Mouse (Mus musculus) stomach, adult 2 months (tissue): ENCODE measurements around the gene Fam217b. TPM values are rescaled to one million over a fixed set of nuclear protein-coding genes. Genes with fewer than 3 reads are reported as not detected.

Source experiments
- polyA plus RNA-seq: library from polyadenylated mRNA; depleted of rRNA; stranded (reverse); fragments of >200 nt; gene quantifications from 2 replicates; pipeline ENCODE4 v1.2.3, GENCODE M21; 2012; rRNA removed

The Fam217b gene
- polyA plus RNA-seq: 0.30 and 0.36 TPM in 2 replicates

DNA sequence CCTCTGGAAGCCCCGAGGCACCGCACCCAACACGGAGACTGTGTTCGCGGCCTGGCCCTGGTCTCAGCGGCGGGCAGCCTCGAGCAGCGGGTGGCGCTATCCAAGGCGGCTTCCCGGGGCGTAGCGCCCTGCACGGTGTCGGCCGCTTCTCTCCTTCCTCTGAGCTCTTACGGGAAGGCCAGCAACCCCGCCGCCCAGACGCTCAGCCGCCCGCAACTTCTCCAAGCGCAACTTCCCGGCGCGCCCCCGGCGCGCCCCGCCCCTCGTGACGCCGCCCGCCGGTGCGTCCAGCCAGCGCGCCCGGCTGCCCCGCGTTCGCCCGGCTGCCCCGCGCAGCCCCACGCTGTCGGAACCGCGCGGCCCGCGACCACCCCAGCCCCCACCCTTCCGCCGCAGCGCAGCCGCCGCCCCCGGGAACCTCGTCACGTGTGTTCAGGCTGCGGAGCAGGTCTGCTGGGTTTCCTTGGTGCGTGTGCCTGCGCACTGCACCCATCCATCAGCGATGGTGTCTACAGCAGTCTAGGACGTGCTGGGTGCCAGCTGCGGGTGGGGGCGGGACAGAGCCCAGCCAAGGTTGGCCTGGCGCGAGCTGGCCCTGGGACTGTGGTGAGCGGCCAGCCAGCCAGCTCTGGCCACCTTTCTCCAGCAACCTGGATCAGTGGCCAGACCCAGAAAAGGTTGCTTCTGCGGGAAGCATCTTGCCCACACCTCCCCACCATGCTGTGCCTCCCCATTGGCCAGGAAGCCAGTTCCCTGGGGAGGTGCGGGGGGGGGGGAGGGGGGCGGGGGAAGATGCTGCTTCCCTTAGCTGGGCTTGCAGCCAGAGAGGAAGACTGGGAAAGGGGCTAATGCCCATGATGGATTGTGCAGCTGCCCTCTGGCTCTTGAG is at the start of gene Fam217b, which contains the start of gene Ppp1r3d:
Fam217b (plus strand) TSS at position 264 of the 889 bp plus-strand sequence.
Ppp1r3d (minus strand) TSS at position 212 of the 889 bp plus-strand sequence.

DNA sequence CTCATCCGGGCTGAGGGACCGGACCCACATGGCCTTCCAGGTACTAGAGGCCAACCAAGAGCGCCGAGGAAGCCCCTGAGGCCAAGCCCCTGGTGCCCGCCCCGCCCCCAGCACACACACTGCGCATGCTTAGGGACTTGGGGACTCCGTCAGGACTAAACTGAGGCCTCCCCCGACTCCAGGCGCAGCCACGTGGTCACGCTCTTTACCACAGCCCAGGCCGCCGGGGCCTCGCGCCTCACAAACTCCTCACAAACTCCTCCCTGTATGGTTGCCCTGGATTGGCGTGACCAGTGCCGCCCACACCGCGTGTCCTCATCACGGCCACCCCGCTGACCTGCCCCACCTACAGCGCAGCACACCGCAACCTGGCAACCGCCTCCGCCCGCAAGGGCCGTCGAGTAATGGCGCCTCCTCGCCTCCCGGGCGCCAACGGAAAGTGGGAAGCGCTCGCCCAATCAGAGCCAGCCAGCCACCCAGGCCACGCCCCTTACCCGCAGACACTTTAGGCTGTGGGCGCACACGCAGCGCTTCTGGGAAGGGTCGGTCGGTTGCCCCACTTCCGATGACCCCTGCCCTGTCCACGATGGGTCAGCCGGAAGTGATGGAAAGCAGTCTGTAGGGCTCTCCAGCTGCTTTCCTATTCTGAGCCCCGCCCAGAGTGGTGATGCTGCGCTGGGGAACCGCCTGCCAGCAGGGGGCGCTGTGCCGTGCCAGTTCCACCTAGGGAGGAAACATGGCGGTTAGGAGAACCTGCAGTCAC is 7.1 kb upstream of the Fam217b start, which contains the start of gene Sycp2:
Sycp2 (minus strand) TSS at position 633 of the 763 bp plus-strand sequence.

DNA sequence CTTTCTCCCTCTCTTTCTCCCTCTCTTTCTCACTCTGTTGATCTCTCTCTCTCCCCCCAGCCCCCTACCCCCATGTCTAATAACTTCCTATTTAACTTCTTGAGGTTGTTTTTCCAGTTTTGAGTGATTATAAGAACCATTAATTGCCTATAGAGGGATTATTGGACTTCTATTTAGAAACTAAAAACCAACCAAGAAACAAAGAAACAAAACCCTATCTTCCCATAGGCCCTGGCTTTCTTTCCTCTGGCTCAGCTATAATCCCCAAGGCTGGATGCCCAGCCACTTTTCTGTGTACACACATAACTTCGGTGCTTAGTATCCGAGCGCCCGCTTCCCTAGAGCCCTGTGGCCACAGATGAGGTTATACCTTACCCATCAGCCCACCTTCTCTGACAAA is 15.9 kb downstream of the Fam217b start, which contains the start of gene Cdh26:
Cdh26 (plus strand) TSS at position 301 of the 400 bp plus-strand sequence.

Other genes starting within 250 kb of the Fam217b start
- not detected in 2 replicates for gene Sycp2, start 6.8 kb upstream of the Fam217b start, polyA plus RNA-seq
- 1.4 and 2.5 TPM in 2 replicates for gene Ppp1r3d, start 52 bp upstream of the Fam217b start, polyA plus RNA-seq
- 0.03 and 0.17 TPM in 2 replicates for gene Cdh26, start 16.0 kb downstream of the Fam217b start, polyA plus RNA-seq